8 mouse cellular contexts compared by ENCODE assay signal in the genomic region with DNA sequence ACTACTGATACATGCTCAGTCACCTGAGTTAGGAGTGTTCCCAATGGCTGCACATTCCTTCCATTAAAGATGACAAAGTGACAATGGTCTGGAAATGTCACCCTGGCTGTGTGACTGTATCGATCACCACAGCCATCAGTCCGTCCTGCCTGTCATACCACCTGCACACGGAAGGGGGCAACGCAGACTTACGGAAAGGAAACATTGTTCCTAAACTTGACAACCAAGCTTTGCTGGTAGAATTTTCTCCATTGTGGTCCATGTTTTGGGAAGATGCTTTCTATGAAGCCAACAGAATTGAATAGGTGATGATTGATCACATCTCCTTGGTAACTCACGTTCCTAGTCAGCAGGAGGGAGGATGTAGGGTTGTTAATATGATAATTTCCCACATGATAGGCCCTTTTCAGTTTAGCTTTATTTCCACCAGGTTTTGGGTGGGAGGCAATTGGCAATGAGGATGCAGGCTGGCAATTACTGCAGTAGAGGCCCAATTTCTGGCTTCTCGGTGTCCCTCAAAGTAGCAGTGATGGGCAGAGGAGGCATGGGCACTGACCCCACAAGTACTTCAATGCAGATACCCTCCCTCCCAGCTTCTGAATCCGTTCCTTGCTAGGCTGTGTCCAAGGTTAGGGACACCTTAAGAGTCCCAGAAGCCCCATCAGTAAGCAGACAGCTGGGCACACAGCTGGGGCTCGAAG. TPM values are rescaled to one million over a fixed set of nuclear protein-coding genes. Genes with fewer than 3 reads are reported as not detected.
DNase-seq lines count a peak whose midpoint lies in the region; ATAC-seq and TF ChIP-seq lines count a peak whose summit lies in the region.

No protein-coding gene starts in this region.

- no peak overlapping the region for H3K4me2 ChIP-seq in kidney, embryonic 15.5 days
- H3K4me2 ChIP-seq in kidney, postnatal 0 days (ENCODE audit: low read length), result no peak overlapping the region
- no peak overlapping the region for H3K4me2 ChIP-seq in liver, embryonic 14.5 days (ENCODE audit: low read depth)

- TF ChIP-seq EP300 in liver, embryonic 14.5 days (IDR thresholded peaks at IDR 0.05; ENCODE audit: low read depth), result no peak

- H3K9me3 ChIP-seq in kidney, embryonic 15.5 days (replicated peaks), result no peaks in the 10 kb centered on the region
- no peaks in the 10 kb centered on the region for H3K9me3 ChIP-seq in kidney, postnatal 0 days (replicated peaks; ENCODE audit: low read length)
- no peaks in the 10 kb centered on the region for H3K9me3 ChIP-seq in liver, embryonic 14.5 days (ENCODE audit: control insufficient read depth, low read length)

- H3K4me1 ChIP-seq in kidney, embryonic 15.5 days, result peaks cover 26% of the 10 kb centered on the region
- 0 out of 2 replicates have a peak, but pooled peaks cover 6% of the 10 kb centered on the region for H3K4me1 ChIP-seq in kidney, postnatal 0 days (replicated peaks; ENCODE audit: insufficient read depth, low read length)
- H3K4me1 ChIP-seq in liver, embryonic 14.5 days (replicated peaks; ENCODE audit: control insufficient read depth in 2 of 2, insufficient read depth in 2 of 2, low read length in 1 of 2), result peaks cover 0 to 5% of the 10 kb centered on the region in 2 experiments; a peak in 2 of 4 replicates

- no peak overlapping the region for H3K9ac ChIP-seq in kidney, embryonic 15.5 days
- no peak overlapping the region for H3K9ac ChIP-seq in kidney, postnatal 0 days (ENCODE audit: low read depth, low read length)
- no peak overlapping the region for H3K9ac ChIP-seq in liver, embryonic 14.5 days (replicated peaks)

- no peak for ATAC-seq in kidney, embryonic 15.5 days (replicated peaks; ENCODE audit: low FRiP score)
- peak; percentile 60; the same call in 1 of the 2 replicates for ATAC-seq in erythroblast, adult 5-6 weeks (replicated peaks; ENCODE audit: low FRiP score, poor library complexity, severe bottlenecking)
- ATAC-seq in kidney, postnatal 0 days (replicated peaks; ENCODE audit: low FRiP score, low read depth), result no peak
- ATAC-seq in liver, embryonic 14.5 days (ENCODE audit: insufficient read depth), result no peak

- H3K4me3 ChIP-seq in kidney, embryonic 15.5 days (replicated peaks), result no peak overlapping the region
- no peak overlapping the region for H3K4me3 ChIP-seq in kidney, postnatal 0 days (replicated peaks; ENCODE audit: low read depth, low read length)
- H3K4me3 ChIP-seq in liver, embryonic 14.5 days (ENCODE audit: insufficient read depth in 1 of 2, low read depth in 2 of 2, low read length in 2 of 2), result no peak overlapping the region

- peaks cover 48% of the 10 kb centered on the region for H3K27me3 ChIP-seq in kidney, embryonic 15.5 days
- no peaks in the 10 kb centered on the region for H3K27me3 ChIP-seq in kidney, postnatal 0 days (ENCODE audit: insufficient read depth, low read length)
- H3K27me3 ChIP-seq in liver, embryonic 14.5 days (ENCODE audit: control insufficient read depth, insufficient read depth, low read length), result peaks cover 26% of the 10 kb centered on the region

- 27% methylated on average over 9 of the region's 9 CpGs for WGBS in kidney, embryonic 15.5 days
- 25% methylated on average over 9 of the region's 9 CpGs for WGBS in kidney, postnatal 0 days
- WGBS in liver, embryonic 14.5 days (ENCODE audit: insufficient replicate concordance), result 21% methylated on average over 9 of the region's 9 CpGs

- no peak overlapping the region for H3K27ac ChIP-seq in kidney, embryonic 15.5 days
- H3K27ac ChIP-seq in kidney, postnatal 0 days, result no peak overlapping the region
- no peak overlapping the region for H3K27ac ChIP-seq in liver, embryonic 14.5 days

- DNase-seq in kidney, adult 18-20 months, result peak; percentile 81
- peak; percentile 83 for DNase-seq in adrenal gland, postnatal 10 days
- DNase-seq in kidney, postnatal 0 days (ENCODE audit: low spot score), result peak; percentile 76
- DNase-seq in liver, embryonic 14.5 days (ENCODE audit: low read depth in 3 of 3, low spot score in 3 of 3), result peak in 1 of 3 experiments; percentile 40
- DNase-seq in retina, adult 2 months (ENCODE audit: low read depth, low spot score), result peak; percentile 36
- peak; percentile 85 for DNase-seq in thymus, postnatal 4 days

- TF ChIP-seq CTCF in kidney, postnatal 0 days (IDR thresholded peaks at IDR 0.05; ENCODE audit: low read depth), result peak; percentile 96
- peak; percentile 92 for TF ChIP-seq CTCF in liver, embryonic 14.5 days (IDR thresholded peaks at IDR 0.05; ENCODE audit: low read depth)

- no peaks in the 10 kb centered on the region for H3K36me3 ChIP-seq in kidney, embryonic 15.5 days
- no peaks in the 10 kb centered on the region for H3K36me3 ChIP-seq in kidney, postnatal 0 days (ENCODE audit: insufficient read depth, low read length)
- no peaks in the 10 kb centered on the region for H3K36me3 ChIP-seq in liver, embryonic 14.5 days (replicated peaks; ENCODE audit: control insufficient read depth, insufficient read depth, low read depth)

RNA-seq across cellular contexts. Expression of gene Fmnl1, which starts 2.1 kb away (rescaled TPM):
- 2.2 and 3.8 TPM in 2 replicates for polyA plus RNA-seq in kidney, embryonic 15.5 days (2015; fragmentation: Nextera tagmentation; extraction: Ambion mirVana)
- 10 to 100 TPM; 17.7 to 20.5 TPM for total RNA-seq in adrenal gland, postnatal 10 days (2021)
- total RNA-seq in erythroblast, adult 5-6 weeks (2015; ENCODE audit: low replicate concordance), result 70.7 and 93.0 TPM in 2 replicates
- 8.6 and 16.9 TPM in 2 replicates for total RNA-seq in erythroblast, adult 5-6 weeks (2017; ENCODE audit: low replicate concordance)
- polyA plus RNA-seq in kidney, postnatal 0 days (2015; fragmentation: Nextera tagmentation; extraction: Ambion mirVana), result 2.6 and 3.4 TPM in 2 replicates
- polyA plus RNA-seq in liver, embryonic 14.5 days (2012; rRNA removed), result 2.3 and 3.5 TPM in 2 replicates
- polyA plus RNA-seq in liver, embryonic 14.5 days (2014; fragmentation: Nextera tagmentation; extraction: Ambion mirVana), result 2.3 and 3.5 TPM in 2 replicates

RNA-seq across cellular contexts. Expression of gene Hexim2, which starts 36.6 kb away (rescaled TPM):
- polyA plus RNA-seq in kidney, embryonic 15.5 days (2015; fragmentation: Nextera tagmentation; extraction: Ambion mirVana), result 9.2 and 10.7 TPM in 2 replicates
- 1 to 10 TPM; 4.8 to 8.9 TPM for total RNA-seq in adrenal gland, postnatal 10 days (2021)
- total RNA-seq in erythroblast, adult 5-6 weeks (2015; ENCODE audit: low replicate concordance), result 0.96 and 3.1 TPM in 2 replicates
- total RNA-seq in erythroblast, adult 5-6 weeks (2017; ENCODE audit: low replicate concordance), result 2.4 and 9.5 TPM in 2 replicates
- polyA plus RNA-seq in kidney, postnatal 0 days (2015; fragmentation: Nextera tagmentation; extraction: Ambion mirVana), result 6.5 and 6.9 TPM in 2 replicates
- 2.2 and 3.5 TPM in 2 replicates for polyA plus RNA-seq in liver, embryonic 14.5 days (2012; rRNA removed)
- polyA plus RNA-seq in liver, embryonic 14.5 days (2014; fragmentation: Nextera tagmentation; extraction: Ambion mirVana), result 3.4 and 4.4 TPM in 2 replicates

RNA-seq across cellular contexts. Expression of gene 1700023F06Rik, which starts 39.5 kb away (rescaled TPM):
- 0.19 and 0.42 TPM in 2 replicates for polyA plus RNA-seq in kidney, embryonic 15.5 days (2015; fragmentation: Nextera tagmentation; extraction: Ambion mirVana)
- under 1 TPM in 1 of 2 experiments, not detected in 1; 0.27 TPM for total RNA-seq in adrenal gland, postnatal 10 days (2021)
- not detected in 2 replicates for total RNA-seq in erythroblast, adult 5-6 weeks (2015; ENCODE audit: low replicate concordance)
- not detected in 2 replicates for total RNA-seq in erythroblast, adult 5-6 weeks (2017; ENCODE audit: low replicate concordance)
- 0.37 and 0.47 TPM in 2 replicates for polyA plus RNA-seq in kidney, postnatal 0 days (2015; fragmentation: Nextera tagmentation; extraction: Ambion mirVana)
- not detected in 2 replicates for polyA plus RNA-seq in liver, embryonic 14.5 days (2012; rRNA removed)
- polyA plus RNA-seq in liver, embryonic 14.5 days (2014; fragmentation: Nextera tagmentation; extraction: Ambion mirVana), result not detected in 2 replicates

RNA-seq across cellular contexts. Expression of gene Spata32, which starts 49.4 kb away (rescaled TPM):
- not detected in 2 replicates for polyA plus RNA-seq in kidney, embryonic 15.5 days (2015; fragmentation: Nextera tagmentation; extraction: Ambion mirVana)
- not detected for total RNA-seq in adrenal gland, postnatal 10 days (2021)
- total RNA-seq in erythroblast, adult 5-6 weeks (2015; ENCODE audit: low replicate concordance), result not detected in 2 replicates
- not detected in 2 replicates for total RNA-seq in erythroblast, adult 5-6 weeks (2017; ENCODE audit: low replicate concordance)
- not detected in 2 replicates for polyA plus RNA-seq in kidney, postnatal 0 days (2015; fragmentation: Nextera tagmentation; extraction: Ambion mirVana)
- polyA plus RNA-seq in liver, embryonic 14.5 days (2012; rRNA removed), result not detected in 2 replicates
- 0.13 TPM in 1 of 2 replicates, not detected in the other for polyA plus RNA-seq in liver, embryonic 14.5 days (2014; fragmentation: Nextera tagmentation; extraction: Ambion mirVana)

RNA-seq across cellular contexts. Expression of gene Hexim1, which starts 52.8 kb away (rescaled TPM):
- 5.0 and 5.5 TPM in 2 replicates for polyA plus RNA-seq in kidney, embryonic 15.5 days (2015; fragmentation: Nextera tagmentation; extraction: Ambion mirVana)
- total RNA-seq in adrenal gland, postnatal 10 days (2021), result 10 to 100 TPM; 49.6 to 50.1 TPM
- total RNA-seq in erythroblast, adult 5-6 weeks (2015; ENCODE audit: low replicate concordance), result 14.8 and 15.9 TPM in 2 replicates
- 27.9 and 36.7 TPM in 2 replicates for total RNA-seq in erythroblast, adult 5-6 weeks (2017; ENCODE audit: low replicate concordance)
- polyA plus RNA-seq in kidney, postnatal 0 days (2015; fragmentation: Nextera tagmentation; extraction: Ambion mirVana), result 6.5 and 6.8 TPM in 2 replicates
- polyA plus RNA-seq in liver, embryonic 14.5 days (2012; rRNA removed), result 8.4 and 11.4 TPM in 2 replicates
- polyA plus RNA-seq in liver, embryonic 14.5 days (2014; fragmentation: Nextera tagmentation; extraction: Ambion mirVana), result 2.4 and 2.6 TPM in 2 replicates
